Mouse (Mus musculus): ENCODE results near the gene Emg1. TPM values are rescaled to one million over a fixed set of nuclear protein-coding genes. Genes with fewer than 3 reads are reported as not detected.

The Emg1 gene
- polyA plus RNA-seq, 1 experiment from 2014 or later: 96.6 TPM

- no peak for ATAC-seq
- no peaks in the 10 kb centered on the region for H3K9me3 ChIP-seq (ENCODE audit: control insufficient read depth)
- no peaks in the 10 kb centered on the region for H3K4me1 ChIP-seq (replicated peaks; ENCODE audit: control insufficient read depth, insufficient read depth, low read length)
- peaks cover 10% of the 10 kb centered on the region; the same call in 1 of the 2 replicates for H3K36me3 ChIP-seq (ENCODE audit: control insufficient read depth, insufficient read depth)
- no peak overlapping the region for H3K9ac ChIP-seq (ENCODE audit: low read depth, low read length)
- no peak overlapping the region for H3K27ac ChIP-seq (ENCODE audit: low read depth, low read length)
- H3K27me3 ChIP-seq (replicated peaks; ENCODE audit: control insufficient read depth, insufficient read depth, low read length): no peaks in the 10 kb centered on the region
- no peak overlapping the region for H3K4me3 ChIP-seq (ENCODE audit: low read depth, low read length)
- no peak overlapping the region for H3K4me2 ChIP-seq (replicated peaks; ENCODE audit: low read depth)
- TF ChIP-seq CTCF (IDR thresholded peaks at IDR 0.05; ENCODE audit: low read depth): no peak
- 95% methylated on average over 9 of the region's 9 CpGs for WGBS
Observed at GRCm38 (mm10) chr6:124673619-124674018, 38.4 kb downstream of the Emg1 start.

DNA sequence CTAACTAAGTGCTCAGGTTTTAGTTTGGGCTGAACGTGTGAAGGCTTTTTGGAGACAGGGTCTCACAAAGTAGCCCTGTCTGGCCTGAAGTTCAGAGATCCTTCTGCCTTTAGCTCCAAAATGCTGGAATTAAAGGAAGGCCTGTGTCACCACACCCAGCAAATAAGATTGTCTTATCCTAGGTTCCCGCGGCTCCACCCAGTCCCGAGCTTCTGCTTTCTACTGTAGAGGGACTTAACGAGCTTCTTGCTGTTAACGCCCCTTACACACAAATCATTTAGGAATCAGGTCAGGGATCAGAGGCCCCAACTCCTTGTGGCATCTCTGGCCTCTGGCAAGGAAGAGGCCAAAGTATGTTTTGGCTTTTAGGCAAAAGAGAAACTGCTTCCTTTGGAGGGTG lies 39.9 kb downstream of the Emg1 start:
- Histone ChIP-seq H3K4me2 (replicated peaks; ENCODE audit: low read depth) (no peak overlapping the region), H3K4me1 (replicated peaks; ENCODE audit: control insufficient read depth, insufficient read depth, low read length) (no peaks in the 10 kb centered on the region), H3K9ac (ENCODE audit: low read depth, low read length) (no peak overlapping the region), H3K4me3 (ENCODE audit: low read depth, low read length) (no peak overlapping the region), H3K9me3 (ENCODE audit: control insufficient read depth) (no peaks in the 10 kb centered on the region), H3K36me3 (ENCODE audit: control insufficient read depth, insufficient read depth) (peaks cover 8% of the 10 kb centered on the region; the same call in 1 of the 2 replicates), H3K27me3 (replicated peaks; ENCODE audit: control insufficient read depth, insufficient read depth, low read length) (no peaks in the 10 kb centered on the region), H3K27ac (ENCODE audit: low read depth, low read length) (no peak overlapping the region)
- no peak for ATAC-seq
- WGBS: 41% methylated on average over 6 of the region's 6 CpGs
- TF ChIP-seq CTCF (IDR thresholded peaks at IDR 0.05; ENCODE audit: low read depth): no peak

GRCm38 (mm10) chr6:124670281-124670900 lies 41.6 kb downstream of the Emg1 start:
- TF ChIP-seq CTCF (IDR thresholded peaks at IDR 0.05; ENCODE audit: low read depth): no peak
- H3K4me2 ChIP-seq (replicated peaks; ENCODE audit: low read depth): no peak overlapping the region
- H3K9ac ChIP-seq (ENCODE audit: low read depth, low read length): no peak overlapping the region
- H3K4me3 ChIP-seq (ENCODE audit: low read depth, low read length): no peak overlapping the region
- no peaks in the 10 kb centered on the region for H3K9me3 ChIP-seq (ENCODE audit: control insufficient read depth)
- no peaks in the 10 kb centered on the region for H3K27me3 ChIP-seq (replicated peaks; ENCODE audit: control insufficient read depth, insufficient read depth, low read length)
- no peak for ATAC-seq
- peaks cover 8% of the 10 kb centered on the region; the same call in 1 of the 2 replicates for H3K36me3 ChIP-seq (ENCODE audit: control insufficient read depth, insufficient read depth)
- 68% methylated on average over 7 of the region's 7 CpGs for WGBS
- no peak overlapping the region; the same call in 1 of the 2 replicates for H3K27ac ChIP-seq (ENCODE audit: low read depth, low read length)
- no peaks in the 10 kb centered on the region; the same call in 1 of the 2 replicates for H3K4me1 ChIP-seq (replicated peaks; ENCODE audit: control insufficient read depth, insufficient read depth, low read length)

- no peak for TF ChIP-seq CTCF (IDR thresholded peaks at IDR 0.05; ENCODE audit: low read depth)
- H3K4me2 ChIP-seq (replicated peaks; ENCODE audit: low read depth): no peak overlapping the region
- no peak for ATAC-seq
- no peaks in the 10 kb centered on the region for H3K27me3 ChIP-seq (replicated peaks; ENCODE audit: control insufficient read depth, insufficient read depth, low read length)
- no peak overlapping the region for H3K4me3 ChIP-seq (ENCODE audit: low read depth, low read length)
- H3K27ac ChIP-seq (ENCODE audit: low read depth, low read length): no peak overlapping the region
- H3K9me3 ChIP-seq (ENCODE audit: control insufficient read depth): no peaks in the 10 kb centered on the region
- H3K9ac ChIP-seq (ENCODE audit: low read depth, low read length): no peak overlapping the region
- H3K36me3 ChIP-seq (ENCODE audit: control insufficient read depth, insufficient read depth): peaks cover 5% of the 10 kb centered on the region; the same call in 1 of the 2 replicates
- WGBS: 72% methylated on average over 11 of the region's 11 CpGs
- H3K4me1 ChIP-seq (replicated peaks; ENCODE audit: control insufficient read depth, insufficient read depth, low read length): no peaks in the 10 kb centered on the region; the same call in 1 of the 2 replicates
Observed at GRCm38 (mm10) chr6:124669234-124669859, 42.6 kb downstream of the Emg1 start.

DNA sequence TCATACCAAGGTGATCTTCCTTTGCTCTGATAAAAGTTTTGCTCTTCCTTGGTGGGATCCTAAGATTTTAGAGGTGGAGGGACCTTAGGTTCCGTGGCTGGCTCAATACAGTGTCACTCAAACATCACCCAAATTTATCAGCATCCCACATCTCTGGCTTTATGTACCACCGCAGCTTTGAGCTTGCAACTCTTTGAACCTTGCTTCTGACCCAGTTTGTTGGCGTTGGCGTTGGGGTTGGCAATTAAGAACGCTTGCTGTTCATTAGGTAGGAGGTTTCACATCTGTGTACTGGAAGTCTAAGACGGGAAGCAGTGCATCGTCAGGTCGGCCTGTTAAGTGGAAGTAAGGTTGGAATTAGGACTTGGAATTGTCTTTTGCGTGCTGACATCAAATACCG lies 47.0 kb downstream of the Emg1 start:
- no peaks in the 10 kb centered on the region for H3K9me3 ChIP-seq (ENCODE audit: control insufficient read depth)
- TF ChIP-seq CTCF (IDR thresholded peaks at IDR 0.05; ENCODE audit: low read depth): no peak

DNA sequence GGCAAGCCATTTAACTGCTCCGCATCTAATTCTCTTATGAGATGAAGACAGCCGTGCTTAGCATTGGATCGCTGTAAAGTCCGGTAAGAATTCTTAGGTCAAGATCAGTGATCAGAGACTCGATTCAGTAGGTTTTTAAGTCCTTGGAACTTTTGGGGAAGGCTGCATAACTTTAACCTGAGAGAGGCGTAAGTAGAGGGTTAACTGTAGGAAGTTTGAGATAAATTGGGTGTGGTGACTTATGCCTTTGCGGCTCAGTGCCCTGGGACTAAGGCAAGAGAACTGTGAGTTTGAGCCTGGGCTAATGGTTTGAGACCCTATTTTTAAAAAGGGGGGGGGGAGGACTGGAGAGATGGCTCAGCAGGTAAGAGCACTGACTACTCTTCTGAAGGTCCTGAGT lies 47.7 kb downstream of the Emg1 start:
- TF ChIP-seq CTCF (IDR thresholded peaks at IDR 0.05; ENCODE audit: low read depth): no peak
- Histone ChIP-seq H3K27me3 (replicated peaks; ENCODE audit: control insufficient read depth, insufficient read depth, low read length) (no peaks in the 10 kb centered on the region), H3K4me3 (ENCODE audit: low read depth, low read length) (peak overlapping the region; percentile 81), H3K36me3 (ENCODE audit: control insufficient read depth, insufficient read depth) (no peaks in the 10 kb centered on the region), H3K4me1 (replicated peaks; ENCODE audit: control insufficient read depth, insufficient read depth, low read length) (no peaks in the 10 kb centered on the region; the same call in 1 of the 2 replicates), H3K9me3 (ENCODE audit: control insufficient read depth) (no peaks in the 10 kb centered on the region), H3K9ac (ENCODE audit: low read depth, low read length) (peak overlapping the region; percentile 79), H3K27ac (ENCODE audit: low read depth, low read length) (0 out of 2 replicates have a peak overlapping the region, but pooled peaks have one; percentile 35), H3K4me2 (replicated peaks; ENCODE audit: low read depth) (peak overlapping the region; percentile 73)
- 65% methylated on average over 7 of the region's 7 CpGs for WGBS
- ATAC-seq: no peak

More for the DNA sequence above, 47.0 kb downstream of the Emg1 start:
- no peaks in the 10 kb centered on the region for H3K27me3 ChIP-seq (replicated peaks; ENCODE audit: control insufficient read depth, insufficient read depth, low read length)
- peak overlapping the region; percentile 32 for H3K4me2 ChIP-seq (replicated peaks; ENCODE audit: low read depth)
- no peak overlapping the region for H3K4me3 ChIP-seq (ENCODE audit: low read depth, low read length)
- no peak for ATAC-seq
- WGBS: 87% methylated on average over 10 of the region's 10 CpGs
- H3K4me1 ChIP-seq (replicated peaks; ENCODE audit: control insufficient read depth, insufficient read depth, low read length): no peaks in the 10 kb centered on the region; the same call in 1 of the 2 replicates
- no peaks in the 10 kb centered on the region for H3K36me3 ChIP-seq (ENCODE audit: control insufficient read depth, insufficient read depth)
- H3K27ac ChIP-seq (ENCODE audit: low read depth, low read length): no peak overlapping the region
- no peak overlapping the region for H3K9ac ChIP-seq (ENCODE audit: low read depth, low read length)

Data from intestine, postnatal 0 days (tissue).